Mouse (Mus musculus) heart, postnatal 0 days (tissue): ENCODE results near the gene Orm3. TPM values are rescaled to one million over a fixed set of nuclear protein-coding genes. Genes with fewer than 3 reads are reported as not detected.
A peak's percentile ranks its signal among the peaks of the same experiment; 100 is the strongest.

Experiments used
- ATAC-seq: fragments of 200-750 bp; cut with Nextera tagmentation; 2 replicates; pipeline ENCODE4 v1.8.0; 2017; ENCODE audit warnings: low read depth, moderate number of reproducible peaks, moderate library complexity; ENCODE audit not compliant: insufficient read depth
- DNase-seq: peaks from one replicate; pipeline ENCODE4 v3.0.0-alpha.2; 2016; ENCODE audit warnings: low spot score
- H3K27ac ChIP-seq: fragments of 300-500 bp; sonication (generic); 2 replicates; pipeline ENCODE4 v1.5.1; 2014; ENCODE audit warnings: low read depth, mild to moderate bottlenecking
- H3K27me3 ChIP-seq: fragments of 300-500 bp; sonication (generic); 2 replicates; pipeline ENCODE4 v1.6.1; 2014; ENCODE audit warnings: low read length, mixed read lengths; ENCODE audit not compliant: control insufficient read depth, insufficient read depth
- H3K36me3 ChIP-seq: fragments of 300-500 bp; sonication (generic); replicated peaks from 2 replicates; pipeline ENCODE4 v1.6.1; 2014; ENCODE audit warnings: low read length, mixed read lengths; ENCODE audit not compliant: control insufficient read depth, insufficient read depth
- H3K4me1 ChIP-seq: fragments of 300-500 bp; sonication (generic); 2 replicates; pipeline ENCODE4 v1.6.1; 2014; ENCODE audit warnings: antibody characterized with exemption; ENCODE audit not compliant: control insufficient read depth, insufficient read depth
- H3K4me2 ChIP-seq: fragments of 300-500 bp; sonication (generic); 2 replicates; pipeline ENCODE4 v1.6.1; 2014; ENCODE audit warnings: low read depth, mild to moderate bottlenecking, low read length, moderate library complexity
- H3K4me3 ChIP-seq: fragments of 300-500 bp; sonication (generic); 2 replicates; pipeline ENCODE4 v1.5.1; 2014; ENCODE audit warnings: low read depth, low read length
- H3K9ac ChIP-seq: fragments of 300-500 bp; sonication (generic); replicated peaks from 2 replicates; pipeline ENCODE4 v1.6.1; 2014; ENCODE audit warnings: low read depth, low read length, mixed read lengths
- H3K9me3 ChIP-seq: fragments of 300-500 bp; sonication (generic); replicated peaks from 2 replicates; pipeline ENCODE4 v1.6.1; 2016; ENCODE audit warnings: low read length; ENCODE audit not compliant: control insufficient read depth
- CTCF ChIP-seq: IDR thresholded peaks from 2 replicates; pipeline ENCODE4 v1.5.1; 2016; ENCODE audit warnings: antibody characterized with exemption, control low read depth, low read depth
- EP300 ChIP-seq: IDR thresholded peaks from 2 replicates; pipeline ENCODE4 v1.6.1; 2016; ENCODE audit warnings: antibody characterized with exemption, low read depth
- WGBS: fragments of 180-500 bp; shearing (Covaris S2); extraction: QIAGEN DNeasy Blood & Tissue Kit; methylation state at CpG from one replicate; pipeline ENCODE4 v1.1.7; 2014; 5-methylcytosine and 5-hydroxymethylcytosine counted together
- polyA plus RNA-seq: library from polyadenylated mRNA; unstranded; fragments of >200 nt; fragmentation: Nextera tagmentation; extraction: Ambion mirVana; gene quantifications from 2 replicates; pipeline ENCODE4 v1.2.1, GENCODE M21; 2015
- total RNA-seq: library from RNA; depleted of rRNA; stranded (reverse); fragments of >200 nt; gene quantifications from 2 replicates; pipeline ENCODE4 v1.2.3, GENCODE M21; 2014; ENCODE audit warnings: low replicate concordance

Orm3 gene
- total and polyA plus RNA-seq, 2 experiments from 2014 or later: not detected

- no peak overlapping the region for H3K27ac ChIP-seq
- H3K9ac ChIP-seq: no peak overlapping the region
- no peaks in the 10 kb centered on the region for H3K9me3 ChIP-seq
- TF ChIP-seq EP300 (no peak), CTCF (peak; percentile 48)
- no peaks in the 10 kb centered on the region for H3K4me1 ChIP-seq
- WGBS: 42% methylated on average over 3 of the region's 3 CpGs
- DNase-seq (no peak), ATAC-seq (no peak)
- no peak overlapping the region for H3K4me2 ChIP-seq
- no peak overlapping the region for H3K4me3 ChIP-seq
- peaks cover 16% of the 10 kb centered on the region for H3K36me3 ChIP-seq
- no peaks in the 10 kb centered on the region for H3K27me3 ChIP-seq
Observed at GRCm38 (mm10) chr4:63371890-63372289, 15.9 kb downstream of the Orm3 start.

GRCm38 (mm10) chr4:63373404-63373803 is 17.4 kb downstream of the Orm3 start:
- H3K9me3 ChIP-seq: no peaks in the 10 kb centered on the region
- H3K4me1 ChIP-seq: no peaks in the 10 kb centered on the region
- DNase-seq (no peak), ATAC-seq (no peak)
- TF ChIP-seq EP300 (no peak), CTCF (no peak)
- no peak overlapping the region for H3K9ac ChIP-seq
- no peak overlapping the region for H3K4me2 ChIP-seq
- H3K36me3 ChIP-seq: peaks cover 16% of the 10 kb centered on the region
- no peaks in the 10 kb centered on the region for H3K27me3 ChIP-seq
- no peak overlapping the region for H3K27ac ChIP-seq
- no peak overlapping the region for H3K4me3 ChIP-seq
- WGBS: 86% methylated on average over 8 of the region's 8 CpGs

- 73% methylated on average over 12 of the region's 12 CpGs for WGBS
- no peak overlapping the region for H3K9ac ChIP-seq
- ATAC-seq (no peak), DNase-seq (no peak)
- no peak overlapping the region for H3K4me3 ChIP-seq
- no peak overlapping the region for H3K4me2 ChIP-seq
- no peaks in the 10 kb centered on the region for H3K27me3 ChIP-seq
- H3K27ac ChIP-seq: no peak overlapping the region
- peaks cover 20% of the 10 kb centered on the region for H3K36me3 ChIP-seq
- no peak for TF ChIP-seq CTCF
- TF ChIP-seq EP300: no peak
- H3K4me1 ChIP-seq: no peaks in the 10 kb centered on the region
- H3K9me3 ChIP-seq: no peaks in the 10 kb centered on the region
Observed at GRCm38 (mm10) chr4:63374331-63374730, 18.4 kb downstream of the Orm3 start.

GRCm38 (mm10) chr4:63375367-63375766 is 19.4 kb downstream of the Orm3 start:
- ATAC-seq: no peak
- H3K27ac ChIP-seq: no peak overlapping the region
- no peak overlapping the region for H3K4me2 ChIP-seq
- H3K4me1 ChIP-seq: no peaks in the 10 kb centered on the region
- no peaks in the 10 kb centered on the region for H3K9me3 ChIP-seq
- TF ChIP-seq CTCF: no peak
- TF ChIP-seq EP300: no peak
- H3K36me3 ChIP-seq: peaks cover 20% of the 10 kb centered on the region
- DNase-seq: no peak
- no peak overlapping the region for H3K4me3 ChIP-seq
- 67% methylated on average over 1 of the region's 1 CpGs for WGBS
- H3K9ac ChIP-seq: no peak overlapping the region
- no peaks in the 10 kb centered on the region for H3K27me3 ChIP-seq

GRCm38 (mm10) chr4:63377483-63377882 is 21.5 kb downstream of the Orm3 start:
- no peak for TF ChIP-seq EP300
- TF ChIP-seq CTCF: peak; percentile 31
- ATAC-seq (no peak), DNase-seq (no peak)
- H3K9ac ChIP-seq: no peak overlapping the region
- peaks cover 29% of the 10 kb centered on the region; the same call in 1 of the 2 replicates for H3K36me3 ChIP-seq
- no peaks in the 10 kb centered on the region for H3K4me1 ChIP-seq
- H3K27ac ChIP-seq: no peak overlapping the region
- no peaks in the 10 kb centered on the region for H3K9me3 ChIP-seq
- no peak overlapping the region for H3K4me2 ChIP-seq
- no peak overlapping the region for H3K4me3 ChIP-seq
- no peaks in the 10 kb centered on the region for H3K27me3 ChIP-seq
- WGBS: 65% methylated on average over 7 of the region's 7 CpGs

GRCm38 (mm10) chr4:63382676-63383369 is 26.9 kb downstream of the Orm3 start:
- DNase-seq (no peak), ATAC-seq (no peak)
- no peak overlapping the region for H3K4me3 ChIP-seq
- no peaks in the 10 kb centered on the region for H3K27me3 ChIP-seq
- H3K9me3 ChIP-seq: no peaks in the 10 kb centered on the region
- H3K9ac ChIP-seq: no peak overlapping the region
- no peak overlapping the region for H3K4me2 ChIP-seq
- H3K4me1 ChIP-seq: no peaks in the 10 kb centered on the region
- H3K27ac ChIP-seq: no peak overlapping the region
- 80% methylated on average over 4 of the region's 4 CpGs for WGBS
- peaks cover 27% of the 10 kb centered on the region for H3K36me3 ChIP-seq
- TF ChIP-seq CTCF (no peak), EP300 (no peak)
